Mouse (Mus musculus): ENCODE data around the gene Pld3. TPM values are rescaled to one million over a fixed set of nuclear protein-coding genes. Genes with fewer than 3 reads are reported as not detected.
"Not testable (repeated sequence)": the region's sequence is repeated elsewhere in the genome, so short reads cannot be mapped to it uniquely, and the experiment has no call there.

Pld3 gene
- polyA plus RNA-seq, 1 experiment: 60.5 TPM

DNA sequence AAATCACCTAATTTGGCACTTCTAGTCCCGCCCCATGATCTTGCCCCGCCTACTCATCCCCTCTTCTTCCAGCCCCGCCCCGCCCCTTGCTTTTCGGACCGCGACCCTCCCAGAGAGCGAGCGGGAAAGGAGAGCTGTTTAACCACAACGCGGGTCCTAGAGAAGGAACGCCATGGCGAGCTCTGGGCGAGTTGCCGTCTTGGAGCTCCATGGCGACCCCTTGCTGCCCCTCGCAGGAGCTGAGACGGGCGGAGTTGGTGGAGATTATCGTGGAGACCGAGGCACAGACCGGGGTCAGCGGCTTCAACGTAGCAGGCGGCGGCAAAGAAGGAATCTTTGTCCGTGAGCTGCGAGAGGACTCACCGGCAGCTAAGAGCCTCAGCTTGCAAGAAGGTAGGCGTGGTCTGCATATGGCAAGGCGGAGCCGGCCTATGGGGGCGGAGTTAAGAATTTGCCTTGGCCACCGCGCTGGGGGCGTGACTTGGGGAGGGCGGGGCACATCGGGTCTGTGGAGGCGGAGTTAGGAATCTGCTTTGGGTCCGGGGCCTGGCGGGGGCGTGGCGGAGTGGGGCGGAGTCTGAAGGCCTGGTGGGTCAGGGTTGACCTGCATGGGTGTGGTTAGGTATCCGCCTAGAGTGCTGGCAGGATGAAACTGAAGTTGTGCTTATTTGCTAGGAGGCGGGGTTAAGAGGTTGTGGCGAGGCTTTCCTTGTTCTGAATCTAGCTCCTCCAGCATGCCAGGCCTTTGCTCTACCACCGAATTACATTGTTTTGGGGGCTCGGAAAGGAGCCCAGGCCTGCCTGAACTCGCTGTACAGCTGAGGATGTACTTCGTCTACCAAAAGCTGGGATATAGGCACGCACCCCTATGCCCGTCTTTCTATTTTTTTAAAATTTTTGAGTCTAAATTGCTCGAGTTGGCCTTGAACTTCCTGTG is 45.0 kb downstream of the Pld3 start:
- Histone ChIP-seq H3ac (ENCODE audit: control insufficient read depth, insufficient read length, low read depth) (peak overlapping the region; percentile 77), H3K4me3 (ENCODE audit: insufficient read depth, poor library complexity, severe bottlenecking) (peak overlapping the region; percentile 31), H3K79me2 (ENCODE audit: control insufficient read depth, insufficient read depth) (peaks cover 8% of the 10 kb centered on the region), H3K36me3 (ENCODE audit: control insufficient read depth, insufficient read depth) (no peaks in the 10 kb centered on the region), H3K27me3 (ENCODE audit: control insufficient read depth, insufficient read depth, insufficient read length) (no peaks in the 10 kb centered on the region), H3K79me3 (ENCODE audit: low read depth) (peaks cover 2% of the 10 kb centered on the region)
- TF ChIP-seq FOSL1 (IDR thresholded peaks at IDR 0.05; ENCODE audit: insufficient read depth, low read length, poor library complexity, severe bottlenecking) (no peak), MYOG (IDR thresholded peaks at IDR 0.05; ENCODE audit: control insufficient read depth, extremely low read depth, insufficient read length) (no peak), MYOD1 (IDR thresholded peaks at IDR 0.05; ENCODE audit: control insufficient read depth, insufficient read length, low read depth) (no peak), USF1 (IDR thresholded peaks at IDR 0.05; ENCODE audit: low read depth) (no peak), CEBPB (IDR thresholded peaks at IDR 0.05; ENCODE audit: low read depth) (no peak), CTCF (IDR thresholded peaks at IDR 0.05; ENCODE audit: control insufficient read depth, insufficient read depth, insufficient read length) (no peak), MAX (IDR thresholded peaks at IDR 0.05) (no peak)

DNA sequence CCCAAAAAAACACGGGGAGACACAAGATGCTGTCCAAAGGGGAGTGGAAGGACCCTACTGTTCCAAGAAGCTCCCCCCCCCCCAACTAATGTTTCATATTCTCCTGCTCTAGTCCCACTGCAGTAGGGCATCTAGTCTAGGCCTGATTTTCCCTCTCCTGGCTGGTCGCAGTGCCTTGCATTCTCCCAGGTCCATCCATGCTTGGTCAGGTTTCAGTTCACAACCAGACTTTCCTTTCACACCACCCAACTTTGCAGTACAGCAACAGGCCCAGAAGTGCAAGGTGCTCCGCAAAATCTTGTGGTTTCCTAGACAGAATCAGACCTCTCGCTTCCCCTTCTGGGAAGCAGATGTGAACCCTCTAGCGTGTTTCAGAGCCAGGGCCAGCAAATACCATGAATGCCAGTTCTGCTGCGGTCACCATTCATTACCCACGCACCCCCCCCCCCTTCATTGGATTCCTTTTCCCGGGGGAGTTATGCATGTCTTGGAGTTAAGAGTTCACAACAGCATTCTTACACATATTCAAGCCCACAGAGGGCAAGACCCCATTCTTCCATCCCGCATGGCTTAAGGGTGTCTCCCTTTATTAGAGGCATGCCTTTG is 46.1 kb downstream of the Pld3 start:
- Histone ChIP-seq H3K79me3 (ENCODE audit: low read depth) (peaks cover 2% of the 10 kb centered on the region), H3ac (ENCODE audit: control insufficient read depth, insufficient read length, low read depth) (no peak overlapping the region), H3K4me3 (ENCODE audit: insufficient read depth, poor library complexity, severe bottlenecking) (no peak overlapping the region), H3K79me2 (ENCODE audit: control insufficient read depth, insufficient read depth) (peaks cover 8% of the 10 kb centered on the region), H3K27me3 (ENCODE audit: control insufficient read depth, insufficient read depth, insufficient read length) (no peaks in the 10 kb centered on the region), H3K36me3 (ENCODE audit: control insufficient read depth, insufficient read depth) (no peaks in the 10 kb centered on the region)
- no peak for TF ChIP-seq FOSL1 (IDR thresholded peaks at IDR 0.05; ENCODE audit: insufficient read depth, low read length, poor library complexity, severe bottlenecking)
- TF ChIP-seq MAX (IDR thresholded peaks at IDR 0.05): no peak

DNA sequence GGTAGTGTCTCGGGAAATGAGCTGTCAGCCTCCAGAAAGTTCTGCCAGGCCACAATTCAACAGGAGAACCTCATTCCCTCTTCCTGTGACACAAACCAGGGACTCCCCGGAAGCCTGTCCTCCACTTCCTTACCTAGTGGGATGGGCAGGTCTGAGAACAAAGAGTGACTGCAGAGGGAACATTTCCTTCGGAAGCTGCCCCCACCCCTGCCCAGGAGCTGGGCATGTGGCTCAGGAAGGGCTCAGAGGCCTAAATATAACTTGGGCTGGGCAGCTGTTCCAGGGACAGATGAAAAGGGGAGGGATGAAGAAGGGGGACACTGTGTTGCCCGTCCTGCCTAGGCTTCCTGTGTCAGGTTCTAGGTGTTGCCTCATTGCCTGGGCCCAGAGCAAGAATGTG is 51.4 kb downstream of the Pld3 start:
- H3K79me3 ChIP-seq (ENCODE audit: low read depth): no peaks in the 10 kb centered on the region
- no peaks in the 10 kb centered on the region for H3K36me3 ChIP-seq (ENCODE audit: control insufficient read depth, insufficient read depth)
- H3ac ChIP-seq (ENCODE audit: control insufficient read depth, insufficient read length, low read depth): no peak overlapping the region
- no peak overlapping the region for H3K4me3 ChIP-seq (ENCODE audit: insufficient read depth, poor library complexity, severe bottlenecking)
- no peaks in the 10 kb centered on the region for H3K27me3 ChIP-seq (ENCODE audit: control insufficient read depth, insufficient read depth, insufficient read length)
- H3K79me2 ChIP-seq (ENCODE audit: control insufficient read depth, insufficient read depth): no peaks in the 10 kb centered on the region
- TF ChIP-seq CTCF (IDR thresholded peaks at IDR 0.05; ENCODE audit: control insufficient read depth, insufficient read depth, insufficient read length): no peak
- TF ChIP-seq MAX (IDR thresholded peaks at IDR 0.05): no peak
- TF ChIP-seq CEBPB (IDR thresholded peaks at IDR 0.05; ENCODE audit: low read depth): no peak
- no peak for TF ChIP-seq FOSL1 (IDR thresholded peaks at IDR 0.05; ENCODE audit: insufficient read depth, low read length, poor library complexity, severe bottlenecking)
- no peak for TF ChIP-seq USF1 (IDR thresholded peaks at IDR 0.05; ENCODE audit: low read depth)
- TF ChIP-seq MYOG (IDR thresholded peaks at IDR 0.05; ENCODE audit: control insufficient read depth, extremely low read depth, insufficient read length): no peak
- no peak for TF ChIP-seq MYOD1 (IDR thresholded peaks at IDR 0.05; ENCODE audit: control insufficient read depth, insufficient read length, low read depth)

DNA sequence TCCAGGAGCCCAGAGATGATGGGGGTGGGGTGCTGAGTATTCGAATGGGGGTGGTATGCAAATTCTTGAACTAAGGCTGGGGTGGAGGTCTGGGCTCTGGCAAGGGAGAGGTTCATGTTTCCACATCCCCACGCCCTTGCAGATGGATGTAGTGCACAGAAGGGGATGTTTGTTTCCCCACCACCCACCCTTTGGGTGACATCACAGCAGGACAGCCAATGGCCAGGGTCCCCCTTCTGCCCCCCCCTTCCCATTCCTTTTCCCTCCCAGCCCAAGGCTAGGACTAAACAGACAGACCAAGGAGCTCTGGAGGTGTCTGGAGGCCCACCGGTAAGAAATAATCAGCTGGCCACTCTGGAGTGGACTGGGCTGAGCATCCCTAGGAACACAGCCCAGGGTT is 54.0 kb downstream of the Pld3 start, which contains the start of gene Prx:
Gene Prx (plus strand): TSS at position 289 of the 400 bp plus-strand sequence.
- TF ChIP-seq USF1 (IDR thresholded peaks at IDR 0.05; ENCODE audit: low read depth) (no peak), MAX (IDR thresholded peaks at IDR 0.05) (no peak), FOSL1 (IDR thresholded peaks at IDR 0.05; ENCODE audit: insufficient read depth, low read length, poor library complexity, severe bottlenecking) (no peak), MYOG (IDR thresholded peaks at IDR 0.05; ENCODE audit: control insufficient read depth, extremely low read depth, insufficient read length) (no peak), CTCF (IDR thresholded peaks at IDR 0.05; ENCODE audit: control insufficient read depth, insufficient read depth, insufficient read length) (no peak), MYOD1 (IDR thresholded peaks at IDR 0.05; ENCODE audit: control insufficient read depth, insufficient read length, low read depth) (no peak), CEBPB (IDR thresholded peaks at IDR 0.05; ENCODE audit: low read depth) (no peak)
- Histone ChIP-seq H3K79me2 (ENCODE audit: control insufficient read depth, insufficient read depth) (no peaks in the 10 kb centered on the region), H3K4me3 (ENCODE audit: insufficient read depth, poor library complexity, severe bottlenecking) (no peak within 1 kb of the TSS), H3K79me3 (ENCODE audit: low read depth) (no peaks in the 10 kb centered on the region), H3ac (ENCODE audit: control insufficient read depth, insufficient read length, low read depth) (no peak within 1 kb of the TSS), H3K27me3 (ENCODE audit: control insufficient read depth, insufficient read depth, insufficient read length) (no peaks in the 10 kb centered on the region), H3K36me3 (ENCODE audit: control insufficient read depth, insufficient read depth) (no peaks in the 10 kb centered on the region)

DNA sequence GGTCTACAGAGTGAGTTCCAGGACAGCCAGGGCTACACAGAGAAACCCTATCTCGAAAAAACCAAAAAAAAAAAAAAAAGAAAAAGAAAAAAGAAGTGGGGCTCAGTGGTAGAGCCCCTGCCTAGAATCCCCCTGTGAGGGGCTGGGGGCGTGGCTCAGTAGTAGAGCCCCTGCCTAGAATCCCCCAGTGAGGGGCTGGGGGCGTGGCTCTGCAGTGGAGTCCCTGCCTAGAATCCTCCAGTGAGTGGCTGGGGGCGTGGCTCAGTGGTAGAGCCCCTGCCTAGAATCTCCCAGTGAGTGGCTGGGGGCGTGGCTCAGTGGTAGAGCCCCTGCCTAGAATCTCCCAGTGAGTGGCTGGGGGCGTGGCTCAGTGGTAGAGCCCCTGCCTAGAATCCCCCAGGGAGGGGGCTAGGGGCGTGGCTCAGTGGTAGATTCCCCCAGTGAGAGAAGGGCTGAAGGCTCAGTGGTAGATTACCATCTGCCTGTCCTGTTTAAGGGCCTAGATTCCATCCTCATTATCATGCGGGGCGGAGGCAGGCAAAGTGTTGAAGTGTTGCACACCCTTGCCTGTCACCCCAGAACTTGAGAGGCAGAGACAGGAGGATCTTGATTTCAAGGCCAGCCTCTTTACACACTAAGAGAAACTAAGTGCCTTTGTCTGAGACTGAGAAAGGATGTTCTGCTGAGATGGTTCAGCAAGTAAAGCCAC is 58.2 kb downstream of the Pld3 start:
- H3K27me3 ChIP-seq (ENCODE audit: control insufficient read depth, insufficient read depth, insufficient read length); H3K79me2 ChIP-seq (ENCODE audit: control insufficient read depth, insufficient read depth); H3ac ChIP-seq (ENCODE audit: control insufficient read depth, insufficient read length, low read depth); H3K4me3 ChIP-seq (ENCODE audit: insufficient read depth, poor library complexity, severe bottlenecking); H3K36me3 ChIP-seq (ENCODE audit: control insufficient read depth, insufficient read depth); H3K79me3 ChIP-seq (ENCODE audit: low read depth): not testable (repeated sequence)
